Mouse (Mus musculus) liver, embryonic 12.5 days (tissue): ENCODE results near the gene Pard6b. TPM values are rescaled to one million over a fixed set of nuclear protein-coding genes. Genes with fewer than 3 reads are reported as not detected.

Experiments used
- ATAC-seq: fragments of 200-750 bp; cut with Nextera tagmentation; 2 replicates; pipeline ENCODE4 v1.8.0; 2017; ENCODE audit warnings: moderate number of reproducible peaks, mild to moderate bottlenecking, moderate library complexity
- H3K27ac ChIP-seq: fragments of 300-500 bp; sonication (generic); 2 replicates; pipeline ENCODE4 v1.5.1; 2016; ENCODE audit warnings: mild to moderate bottlenecking
- H3K27me3 ChIP-seq: fragments of 300-500 bp; sonication (generic); replicated peaks from 2 replicates; pipeline ENCODE4 v1.6.1; 2016; ENCODE audit warnings: mild to moderate bottlenecking, moderate library complexity
- H3K36me3 ChIP-seq: fragments of 300-500 bp; sonication (generic); 2 replicates; pipeline ENCODE4 v1.6.1; 2016; ENCODE audit warnings: mild to moderate bottlenecking, moderate library complexity
- H3K4me1 ChIP-seq: fragments of 300-500 bp; sonication (generic); 2 replicates; pipeline ENCODE4 v1.6.1; 2016
- H3K4me2 ChIP-seq: fragments of 300-500 bp; sonication (generic); 2 replicates; pipeline ENCODE4 v1.6.1; 2016; ENCODE audit warnings: mild to moderate bottlenecking, moderate library complexity
- H3K4me3 ChIP-seq: fragments of 300-500 bp; sonication (generic); 2 replicates; pipeline ENCODE4 v1.5.1; 2016; ENCODE audit warnings: mild to moderate bottlenecking, moderate library complexity
- H3K9ac ChIP-seq: fragments of 300-500 bp; sonication (generic); 2 replicates; pipeline ENCODE4 v1.6.1; 2016; ENCODE audit warnings: mild to moderate bottlenecking, moderate library complexity
- H3K9me3 ChIP-seq: fragments of 300-500 bp; sonication (generic); replicated peaks from 2 replicates; pipeline ENCODE4 v1.6.1; 2016; ENCODE audit warnings: mild to moderate bottlenecking, moderate library complexity
- WGBS: fragments of 180-500 bp; shearing (Covaris S2); methylation state at CpG from one replicate; pipeline ENCODE4 v1.1.7; 2016; ENCODE audit not compliant: insufficient replicate concordance; 5-methylcytosine and 5-hydroxymethylcytosine counted together
- polyA plus RNA-seq: library from polyadenylated mRNA; unstranded; fragments of >200 nt; fragmentation: Nextera tagmentation; extraction: Ambion mirVana; gene quantifications from 2 replicates; pipeline ENCODE4 v1.2.1, GENCODE M21; 2016

The Pard6b gene
- polyA plus RNA-seq, 1 experiment from 2014 or later: 4.5 TPM

GRCm38 (mm10) chr2:168085621-168086265 lies 4.9 kb downstream of the Pard6b start:
- ATAC-seq: no peak

GRCm38 (mm10) chr2:168086318-168086717 lies 5.5 kb downstream of the Pard6b start:
- H3K36me3 ChIP-seq: no peaks in the 10 kb centered on the region
- no peak for ATAC-seq
- no peaks in the 10 kb centered on the region for H3K9me3 ChIP-seq
- no peak overlapping the region for H3K4me3 ChIP-seq
- peaks cover 33% of the 10 kb centered on the region for H3K4me1 ChIP-seq
- no peak overlapping the region for H3K4me2 ChIP-seq
- no peak overlapping the region for H3K27ac ChIP-seq
- H3K27me3 ChIP-seq: peaks cover 40% of the 10 kb centered on the region
- no peak overlapping the region for H3K9ac ChIP-seq
- 53% methylated on average over 6 of the region's 6 CpGs for WGBS

More at GRCm38 (mm10) chr2:168085621-168086265, 4.9 kb downstream of the Pard6b start:
- H3K9ac ChIP-seq: no peak overlapping the region
- peaks cover 44% of the 10 kb centered on the region for H3K27me3 ChIP-seq
- H3K27ac ChIP-seq: no peak overlapping the region
- 45% methylated on average over 10 of the region's 10 CpGs for WGBS
- no peak overlapping the region for H3K4me3 ChIP-seq
- H3K4me1 ChIP-seq: peaks cover 37% of the 10 kb centered on the region
- no peaks in the 10 kb centered on the region for H3K9me3 ChIP-seq
- H3K36me3 ChIP-seq: no peaks in the 10 kb centered on the region
- H3K4me2 ChIP-seq: no peak overlapping the region

- Histone ChIP-seq H3K27me3 (peaks cover 35% of the 10 kb centered on the region), H3K36me3 (no peaks in the 10 kb centered on the region), H3K27ac (no peak overlapping the region), H3K9me3 (no peaks in the 10 kb centered on the region), H3K4me1 (peaks cover 27% of the 10 kb centered on the region), H3K9ac (no peak overlapping the region), H3K4me2 (no peak overlapping the region), H3K4me3 (no peak overlapping the region)
- WGBS: 65% methylated on average over 9 of the region's 9 CpGs
- no peak for ATAC-seq
Observed at GRCm38 (mm10) chr2:168086839-168087238, 6.0 kb downstream of the Pard6b start.

GRCm38 (mm10) chr2:168091560-168091959 lies 10.8 kb downstream of the Pard6b start:
- Histone ChIP-seq H3K4me1 (peaks cover 14% of the 10 kb centered on the region; the same call in 1 of the 2 replicates), H3K9ac (no peak overlapping the region), H3K27ac (0 out of 2 replicates have a peak overlapping the region, but pooled peaks have one; percentile 15), H3K9me3 (no peaks in the 10 kb centered on the region), H3K36me3 (0 out of 2 replicates have a peak, but pooled peaks cover 4% of the 10 kb centered on the region), H3K4me2 (no peak overlapping the region), H3K27me3 (peaks cover 6% of the 10 kb centered on the region; the same call in 1 of the 2 replicates), H3K4me3 (no peak overlapping the region)
- WGBS: 74% methylated on average over 11 of the region's 11 CpGs
- no peak for ATAC-seq

- no peak overlapping the region for H3K4me2 ChIP-seq
- H3K4me3 ChIP-seq: no peak overlapping the region
- H3K4me1 ChIP-seq: peaks cover 21% of the 10 kb centered on the region
- peaks cover 4% of the 10 kb centered on the region; the same call in 1 of the 2 replicates for H3K36me3 ChIP-seq
- ATAC-seq: no peak
- H3K9me3 ChIP-seq: no peaks in the 10 kb centered on the region
- H3K27ac ChIP-seq: no peak overlapping the region
- 77% methylated on average over 4 of the region's 4 CpGs for WGBS
- H3K9ac ChIP-seq: no peak overlapping the region
- H3K27me3 ChIP-seq: no peaks in the 10 kb centered on the region
Observed at GRCm38 (mm10) chr2:168093077-168093476, 12.3 kb downstream of the Pard6b start.

- Histone ChIP-seq H3K4me3 (no peak overlapping the region), H3K4me1 (peaks cover 8% of the 10 kb centered on the region; the same call in 1 of the 2 replicates), H3K9ac (no peak overlapping the region), H3K36me3 (peaks cover 19% of the 10 kb centered on the region), H3K4me2 (no peak overlapping the region), H3K27ac (no peak overlapping the region; the same call in 1 of the 2 replicates), H3K27me3 (no peaks in the 10 kb centered on the region), H3K9me3 (no peaks in the 10 kb centered on the region)
- ATAC-seq: no peak
- WGBS: 78% methylated on average over 8 of the region's 8 CpGs
Observed at GRCm38 (mm10) chr2:168095077-168095476, 14.3 kb downstream of the Pard6b start.

GRCm38 (mm10) chr2:168096487-168096886 lies 15.7 kb downstream of the Pard6b start:
- Histone ChIP-seq H3K4me3 (no peak overlapping the region), H3K36me3 (peaks cover 19% of the 10 kb centered on the region), H3K27ac (no peak overlapping the region), H3K4me1 (peaks cover 8% of the 10 kb centered on the region; the same call in 1 of the 2 replicates), H3K9ac (no peak overlapping the region), H3K4me2 (no peak overlapping the region), H3K27me3 (no peaks in the 10 kb centered on the region), H3K9me3 (no peaks in the 10 kb centered on the region)
- 64% methylated on average over 3 of the region's 3 CpGs for WGBS
- ATAC-seq: no peak

GRCm38 (mm10) chr2:168098040-168098439 lies 17.2 kb downstream of the Pard6b start:
- 25% methylated on average over 6 of the region's 6 CpGs for WGBS

GRCm38 (mm10) chr2:168100008-168100407 lies 19.2 kb downstream of the Pard6b start:
- ATAC-seq: no peak
- WGBS: 75% methylated on average over 13 of the region's 13 CpGs

More at GRCm38 (mm10) chr2:168098040-168098439, 17.2 kb downstream of the Pard6b start:
- H3K9me3 ChIP-seq: no peaks in the 10 kb centered on the region
- H3K4me3 ChIP-seq: no peak overlapping the region
- ATAC-seq: peak; percentile 52
- peaks cover 15% of the 10 kb centered on the region for H3K36me3 ChIP-seq
- H3K27me3 ChIP-seq: no peaks in the 10 kb centered on the region
- no peak overlapping the region for H3K9ac ChIP-seq
- H3K27ac ChIP-seq: no peak overlapping the region
- H3K4me1 ChIP-seq: peaks cover 8% of the 10 kb centered on the region; the same call in 1 of the 2 replicates
- H3K4me2 ChIP-seq: no peak overlapping the region

GRCm38 (mm10) chr2:168101805-168102204 lies 21.0 kb downstream of the Pard6b start:
- H3K4me3 ChIP-seq: no peak overlapping the region
- 72% methylated on average over 5 of the region's 5 CpGs for WGBS
- H3K36me3 ChIP-seq: peaks cover 15% of the 10 kb centered on the region
- H3K9me3 ChIP-seq: no peaks in the 10 kb centered on the region
- no peak for ATAC-seq
- no peak overlapping the region for H3K9ac ChIP-seq
- peaks cover 8% of the 10 kb centered on the region for H3K4me1 ChIP-seq
- no peak overlapping the region for H3K27ac ChIP-seq
- H3K27me3 ChIP-seq: no peaks in the 10 kb centered on the region
- H3K4me2 ChIP-seq: no peak overlapping the region

More at GRCm38 (mm10) chr2:168100008-168100407, 19.2 kb downstream of the Pard6b start:
- no peaks in the 10 kb centered on the region for H3K9me3 ChIP-seq
- no peak overlapping the region for H3K4me3 ChIP-seq
- H3K4me1 ChIP-seq: peaks cover 12% of the 10 kb centered on the region
- H3K27me3 ChIP-seq: no peaks in the 10 kb centered on the region
- H3K36me3 ChIP-seq: peaks cover 15% of the 10 kb centered on the region
- H3K4me2 ChIP-seq: no peak overlapping the region
- no peak overlapping the region for H3K9ac ChIP-seq
- no peak overlapping the region for H3K27ac ChIP-seq

- ATAC-seq: no peak
Observed at GRCm38 (mm10) chr2:168103341-168103740, 22.5 kb downstream of the Pard6b start.

GRCm38 (mm10) chr2:168104375-168105144 lies 23.8 kb downstream of the Pard6b start:
- Histone ChIP-seq H3K4me3 (no peak overlapping the region), H3K4me2 (peak overlapping the region; percentile 10; the same call in 1 of the 2 replicates), H3K36me3 (peaks cover 1% of the 10 kb centered on the region; the same call in 1 of the 2 replicates), H3K27me3 (no peaks in the 10 kb centered on the region), H3K4me1 (peaks cover 3% of the 10 kb centered on the region), H3K9ac (no peak overlapping the region), H3K27ac (peak overlapping the region; percentile 68), H3K9me3 (no peaks in the 10 kb centered on the region)
- WGBS: 71% methylated on average over 22 of the region's 22 CpGs
- ATAC-seq: peak; percentile 69

More at GRCm38 (mm10) chr2:168103341-168103740, 22.5 kb downstream of the Pard6b start:
- no peak overlapping the region for H3K4me2 ChIP-seq
- peaks cover 3% of the 10 kb centered on the region for H3K4me1 ChIP-seq
- H3K9me3 ChIP-seq: no peaks in the 10 kb centered on the region
- no peak overlapping the region for H3K9ac ChIP-seq
- H3K36me3 ChIP-seq: peaks cover 14% of the 10 kb centered on the region
- 69% methylated on average over 10 of the region's 10 CpGs for WGBS
- no peak overlapping the region for H3K27ac ChIP-seq
- no peak overlapping the region for H3K4me3 ChIP-seq
- no peaks in the 10 kb centered on the region for H3K27me3 ChIP-seq
